Mouse (Mus musculus) thymus, adult 2 months (tissue): Measurements from ENCODE around the gene Gse1. TPM values are rescaled to one million over a fixed set of nuclear protein-coding genes. Genes with fewer than 3 reads are reported as not detected.

Experiments
- DNase-seq: peaks from one replicate; pipeline ENCODE4 v3.0.0; 2021
- H3K27ac ChIP-seq: fragments of 200-500 bp; 2 replicates; pipeline ENCODE4 v1.5.1; 2012; ENCODE audit warnings: low read length, control low read depth; ENCODE audit not compliant: control insufficient read depth, insufficient read depth
- H3K27me3 ChIP-seq: fragments of 200-500 bp; 2 replicates; pipeline ENCODE4 v1.6.1; 2012; ENCODE audit warnings: mild to moderate bottlenecking, low read length, moderate library complexity, mixed read lengths; ENCODE audit not compliant: control insufficient read depth, insufficient read depth
- H3K36me3 ChIP-seq: fragments of 200-500 bp; 2 replicates; pipeline ENCODE4 v1.6.1; 2012; ENCODE audit warnings: mild to moderate bottlenecking, low read length, moderate library complexity; ENCODE audit not compliant: control insufficient read depth, insufficient read depth
- H3K4me1 ChIP-seq: fragments of 200-500 bp; replicated peaks from 2 replicates; pipeline ENCODE4 v1.6.1; 2012; ENCODE audit warnings: low read length; ENCODE audit not compliant: control insufficient read depth, insufficient read depth
- H3K4me3 ChIP-seq: fragments of 200-500 bp; 2 replicates; pipeline ENCODE4 v1.5.1; 2012; ENCODE audit warnings: mild to moderate bottlenecking, low read length, control low read depth, moderate library complexity; ENCODE audit not compliant: control insufficient read depth, insufficient read depth
- CTCF ChIP-seq: fragments of 200-500 bp; IDR thresholded peaks from 2 replicates; pipeline ENCODE4 v1.5.1; 2012; ENCODE audit warnings: mild to moderate bottlenecking, control low read depth, low read length, moderate library complexity, borderline replicate concordance; ENCODE audit not compliant: control insufficient read depth, poor library complexity, insufficient read depth; ENCODE audit errors: extremely low read depth
- POLR2A ChIP-seq: fragments of 200-500 bp; IDR thresholded peaks from 2 replicates; pipeline ENCODE4 v1.6.1; 2012; ENCODE audit warnings: mild to moderate bottlenecking, low read length, control low read depth, moderate library complexity; ENCODE audit not compliant: control insufficient read depth, poor library complexity, insufficient read depth; ENCODE audit errors: extremely low read depth
- WGBS: fragments of 180-500 bp; shearing (Covaris S2); methylation state at CpG from one replicate; pipeline ENCODE4 v1.1.7; 2018; 5-methylcytosine and 5-hydroxymethylcytosine counted together
- polyA plus RNA-seq: library from polyadenylated mRNA; depleted of rRNA; stranded (reverse); fragments of >200 nt; gene quantifications from 2 replicates; pipeline ENCODE4 v1.2.3, GENCODE M21; 2012

Gse1 gene
- polyA plus RNA-seq, 1 experiment, result 202 TPM

DNA sequence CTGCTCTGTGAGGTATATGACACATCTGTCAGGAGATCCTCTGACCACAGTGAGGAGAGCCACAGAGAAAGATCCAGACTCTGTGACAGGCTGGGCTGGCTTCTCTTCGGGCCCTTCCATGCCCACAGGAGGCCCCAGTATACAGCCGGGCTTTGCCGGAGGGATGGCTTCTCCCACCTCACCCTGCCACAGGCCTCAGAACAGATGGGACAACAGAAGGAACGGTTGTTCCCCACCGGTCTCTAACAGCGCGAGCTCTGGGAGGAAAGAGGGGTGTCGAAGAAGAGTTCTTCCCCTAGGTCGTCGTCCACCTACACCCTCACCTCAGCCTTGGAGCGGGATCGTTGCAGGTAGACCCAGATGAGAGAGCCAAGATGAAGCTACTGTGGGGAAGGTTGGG, 202.8 kb downstream of the Gse1 start:
- WGBS, result 93% methylated on average over 12 of the region's 12 CpGs
- TF ChIP-seq CTCF (no peak), POLR2A (no peak)
- Histone ChIP-seq H3K36me3 (no peaks in the 10 kb centered on the region), H3K27ac (no peak overlapping the region), H3K4me3 (no peak overlapping the region), H3K4me1 (peaks cover 25% of the 10 kb centered on the region), H3K27me3 (no peaks in the 10 kb centered on the region)
- no peak for DNase-seq

GRCm38 (mm10) chr8:120432438-120432837, 204.2 kb downstream of the Gse1 start:
- H3K4me1 ChIP-seq, result peaks cover 25% of the 10 kb centered on the region
- 90% methylated on average over 7 of the region's 7 CpGs for WGBS
- no peak overlapping the region for H3K4me3 ChIP-seq
- H3K27me3 ChIP-seq, result no peaks in the 10 kb centered on the region
- no peak overlapping the region for H3K27ac ChIP-seq
- DNase-seq, result no peak
- no peak for TF ChIP-seq POLR2A
- TF ChIP-seq CTCF, result no peak
- no peaks in the 10 kb centered on the region for H3K36me3 ChIP-seq

DNA sequence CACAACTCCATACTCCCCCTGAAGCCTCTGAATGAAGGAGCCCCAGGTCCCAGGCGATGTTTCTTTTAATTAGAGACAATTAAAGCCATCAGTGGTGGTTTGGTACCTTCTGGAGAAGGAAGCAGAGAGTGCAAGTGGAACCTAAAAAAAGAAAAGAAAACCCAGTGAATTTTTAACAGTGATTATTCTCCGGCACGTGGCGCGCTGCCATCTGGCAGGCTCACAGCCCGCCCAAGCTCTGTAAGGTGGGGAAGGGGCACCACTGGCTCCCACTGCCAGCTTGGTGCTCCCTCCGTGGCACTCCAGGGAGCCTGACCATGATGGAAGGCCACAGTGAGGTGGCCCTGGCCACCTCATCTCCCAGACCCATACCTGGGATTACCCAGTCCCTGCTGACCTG, 204.9 kb downstream of the Gse1 start:
- Histone ChIP-seq H3K4me3 (no peak overlapping the region), H3K4me1 (peaks cover 18% of the 10 kb centered on the region), H3K27me3 (no peaks in the 10 kb centered on the region), H3K27ac (no peak overlapping the region), H3K36me3 (no peaks in the 10 kb centered on the region)
- TF ChIP-seq POLR2A, result no peak
- no peak for TF ChIP-seq CTCF
- WGBS, result 91% methylated on average over 7 of the region's 7 CpGs
- no peak for DNase-seq

GRCm38 (mm10) chr8:120433734-120434133, 205.5 kb downstream of the Gse1 start:
- Histone ChIP-seq H3K27me3 (no peaks in the 10 kb centered on the region), H3K4me3 (no peak overlapping the region), H3K4me1 (peaks cover 18% of the 10 kb centered on the region), H3K36me3 (no peaks in the 10 kb centered on the region), H3K27ac (no peak overlapping the region)
- 100% methylated on average over 1 of the region's 1 CpGs for WGBS
- no peak for DNase-seq
- TF ChIP-seq POLR2A (no peak), CTCF (no peak)

- H3K27ac ChIP-seq, result no peak overlapping the region
- no peak for DNase-seq
- H3K36me3 ChIP-seq, result no peaks in the 10 kb centered on the region
- H3K4me1 ChIP-seq, result peaks cover 18% of the 10 kb centered on the region
- TF ChIP-seq POLR2A (no peak), CTCF (no peak)
- no peak overlapping the region for H3K4me3 ChIP-seq
- H3K27me3 ChIP-seq, result no peaks in the 10 kb centered on the region
- WGBS, result 95% methylated on average over 15 of the region's 15 CpGs
These were observed 207.5 kb downstream of the Gse1 start for GRCm38 (mm10) chr8:120435781-120436180.

GRCm38 (mm10) chr8:120436491-120437030, 208.3 kb downstream of the Gse1 start:
- no peak overlapping the region for H3K4me3 ChIP-seq
- no peaks in the 10 kb centered on the region for H3K27me3 ChIP-seq
- 25% methylated on average over 5 of the region's 5 CpGs for WGBS
- peaks cover 18% of the 10 kb centered on the region for H3K4me1 ChIP-seq
- no peak overlapping the region for H3K27ac ChIP-seq
- DNase-seq, result no peak
- TF ChIP-seq CTCF, result no peak
- no peak for TF ChIP-seq POLR2A
- no peaks in the 10 kb centered on the region for H3K36me3 ChIP-seq

- no peaks in the 10 kb centered on the region for H3K36me3 ChIP-seq
- no peak overlapping the region for H3K27ac ChIP-seq
- H3K27me3 ChIP-seq, result no peaks in the 10 kb centered on the region
- TF ChIP-seq POLR2A (no peak), CTCF (no peak)
- no peak for DNase-seq
- H3K4me3 ChIP-seq, result no peak overlapping the region
- WGBS, result 91% methylated on average over 1 of the region's 1 CpGs
- H3K4me1 ChIP-seq, result peaks cover 18% of the 10 kb centered on the region
These were observed 209.0 kb downstream of the Gse1 start for GRCm38 (mm10) chr8:120437207-120437606.
